Mouse (Mus musculus): ENCODE measurements at regions not wholly inside any gene's neighbourhood (a gene's known extent, or its start where the extent isn't known, plus 50 kb on each side); places are given as distances from the start of the nearest gene placed in this dataset.

GRCm38 (mm10) chr16:30160399-30160798, 96.2 kb downstream of the Hes1 start:
- in situ Hi-C loops (cut with MboI, MseI) = no loop called here

GRCm38 (mm10) chr16:30163303-30163702, 99.1 kb downstream of the Hes1 start:
- in situ Hi-C loops (cut with MboI, MseI) = no loop called here

- in situ Hi-C loops (cut with MboI, MseI) = no loop called here
Observed at GRCm38 (mm10) chr16:30165667-30166180, 101.5 kb downstream of the Hes1 start.

GRCm38 (mm10) chr16:30171381-30172079, 95.8 kb downstream of the Cpn2 start:
- in situ Hi-C loops (cut with MboI, MseI) = no loop called here

GRCm38 (mm10) chr16:30172136-30172731, 95.1 kb downstream of the Cpn2 start:
- in situ Hi-C loops (cut with MboI, MseI) = no loop called here

- in situ Hi-C loops (cut with MboI, MseI) = no loop called here
Observed at GRCm38 (mm10) chr16:30172798-30173202, 94.5 kb downstream of the Cpn2 start.

GRCm38 (mm10) chr16:30173953-30174874, 93.1 kb downstream of the Cpn2 start:
- in situ Hi-C loops (cut with MboI, MseI) = no loop called here

GRCm38 (mm10) chr16:30176306-30176705, 91.0 kb downstream of the Cpn2 start:
- in situ Hi-C loops (cut with MboI, MseI) = no loop called here

- in situ Hi-C loops (cut with MboI, MseI) = no loop called here
Observed at GRCm38 (mm10) chr16:30177769-30178168, 89.5 kb downstream of the Cpn2 start.

- in situ Hi-C loops (cut with MboI, MseI) = no loop called here
Observed at GRCm38 (mm10) chr16:30178596-30178995, 88.7 kb downstream of the Cpn2 start.

GRCm38 (mm10) chr16:30179504-30179976, 87.8 kb downstream of the Cpn2 start:
- in situ Hi-C loops (cut with MboI, MseI) = no loop called here

GRCm38 (mm10) chr16:30181116-30181515, 86.2 kb downstream of the Cpn2 start:
- in situ Hi-C loops (cut with MboI, MseI) = no loop called here

GRCm38 (mm10) chr16:30184591-30185265, 82.6 kb downstream of the Cpn2 start:
- in situ Hi-C loops (cut with MboI, MseI) = no loop called here

- in situ Hi-C loops (cut with MboI, MseI) = no loop called here
Observed at GRCm38 (mm10) chr16:30185707-30186106, 81.6 kb downstream of the Cpn2 start.

- in situ Hi-C loops (cut with MboI, MseI) = no loop called here
Observed at GRCm38 (mm10) chr16:30186201-30186700, 81.0 kb downstream of the Cpn2 start.

- in situ Hi-C loops (cut with MboI, MseI) = no loop called here
Observed at GRCm38 (mm10) chr16:30186701-30187270, 80.5 kb downstream of the Cpn2 start.

- in situ Hi-C loops (cut with MboI, MseI) = no loop called here
Observed at GRCm38 (mm10) chr16:30187400-30187799, 79.9 kb downstream of the Cpn2 start.

GRCm38 (mm10) chr16:30187907-30188414, 79.3 kb downstream of the Cpn2 start:
- in situ Hi-C loops (cut with MboI, MseI) = no loop called here

GRCm38 (mm10) chr16:30188769-30189430, 78.4 kb downstream of the Cpn2 start:
- in situ Hi-C loops (cut with MboI, MseI) = no loop called here

GRCm38 (mm10) chr16:30190351-30190750, 76.9 kb downstream of the Cpn2 start:
- in situ Hi-C loops (cut with MboI, MseI) = no loop called here

Data from T-helper 1 cell (primary cell).